Mouse (Mus musculus) frontal cortex, postnatal 14 days (tissue): ENCODE measurements around the gene Igf2bp3.

Experiments
- DNase-seq, 2 experiments: peaks; one replicate each; pipeline ENCODE4 v3.0.0; 2022; ENCODE audit warnings: low spot score in 2 of 2

The Igf2bp3 gene

DNA sequence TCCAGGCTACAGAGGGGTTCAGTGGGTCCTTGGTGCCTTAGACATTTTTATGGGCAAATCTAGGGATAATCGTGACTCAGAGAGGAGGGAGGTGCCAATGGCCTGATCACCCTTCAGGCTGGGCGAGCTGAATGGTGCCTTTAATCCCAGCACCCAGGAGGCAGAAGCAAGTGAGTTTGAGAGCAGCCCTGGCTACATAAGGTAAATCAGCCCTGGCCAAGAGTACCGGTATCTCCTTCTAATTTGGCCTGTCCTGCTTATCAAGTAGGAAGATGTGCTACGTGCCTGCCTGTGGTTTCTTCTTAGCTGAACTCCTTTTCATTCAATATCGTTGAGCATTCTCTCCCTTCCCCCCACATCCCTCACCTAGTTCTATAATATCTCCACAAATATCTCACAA, 78.0 kb downstream of the Igf2bp3 start:
- no peak for DNase-seq

DNA sequence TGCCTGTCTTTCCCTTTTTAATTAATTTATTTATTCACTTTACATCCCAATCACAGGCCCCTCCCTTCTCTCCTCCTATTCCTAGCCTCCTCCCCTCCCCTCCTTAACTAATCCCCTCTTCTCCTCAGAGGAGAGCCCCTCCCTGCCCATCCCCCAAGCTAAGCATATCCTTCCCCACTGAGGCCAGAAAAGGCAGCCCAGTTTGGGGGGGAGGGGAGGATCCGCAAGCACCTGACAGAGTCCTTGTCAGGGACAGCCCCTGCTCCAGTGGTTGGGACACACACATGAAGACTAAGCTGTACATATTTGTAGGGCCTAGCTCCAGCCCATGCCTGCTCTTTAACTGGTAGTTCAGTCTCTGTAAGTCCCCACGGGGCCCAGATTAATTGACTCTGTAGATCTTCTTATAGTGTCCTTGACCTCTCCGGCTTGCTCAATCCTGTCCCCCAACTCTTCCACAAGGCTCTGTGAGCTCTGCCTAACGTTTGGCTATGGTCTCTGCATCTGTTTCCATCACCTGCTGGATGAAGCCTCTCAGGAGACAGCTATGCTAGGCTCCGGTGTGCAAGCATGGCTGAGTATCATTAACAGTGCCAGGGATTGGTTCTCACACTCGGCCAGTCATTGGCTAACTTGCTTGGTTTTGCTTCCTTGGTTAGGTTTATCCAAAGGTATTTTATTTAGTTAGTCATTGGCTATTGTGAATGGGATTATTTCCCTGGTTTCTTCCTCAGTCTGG, 82.2 kb downstream of the Igf2bp3 start:
- no peak for DNase-seq

DNA sequence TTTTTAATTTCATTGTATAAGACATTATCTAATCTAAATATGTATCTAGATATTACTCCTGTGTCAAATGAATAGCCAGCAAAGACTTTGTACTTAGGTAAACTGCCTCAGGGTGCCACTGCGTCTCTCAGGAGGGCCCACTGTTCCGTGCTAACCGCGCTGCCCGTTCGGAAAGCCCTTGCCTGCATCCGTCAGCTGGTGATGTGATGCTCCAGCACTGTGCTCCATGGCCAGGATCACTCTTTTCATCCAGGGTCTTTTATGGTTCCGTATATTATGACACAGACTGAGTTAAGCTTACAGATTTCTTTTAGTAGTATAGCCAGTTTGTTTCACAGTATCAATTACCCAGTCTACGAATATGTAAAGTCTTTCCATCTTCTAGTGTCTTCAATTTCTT, 82.9 kb downstream of the Igf2bp3 start:
- DNase-seq, result no peak

DNA sequence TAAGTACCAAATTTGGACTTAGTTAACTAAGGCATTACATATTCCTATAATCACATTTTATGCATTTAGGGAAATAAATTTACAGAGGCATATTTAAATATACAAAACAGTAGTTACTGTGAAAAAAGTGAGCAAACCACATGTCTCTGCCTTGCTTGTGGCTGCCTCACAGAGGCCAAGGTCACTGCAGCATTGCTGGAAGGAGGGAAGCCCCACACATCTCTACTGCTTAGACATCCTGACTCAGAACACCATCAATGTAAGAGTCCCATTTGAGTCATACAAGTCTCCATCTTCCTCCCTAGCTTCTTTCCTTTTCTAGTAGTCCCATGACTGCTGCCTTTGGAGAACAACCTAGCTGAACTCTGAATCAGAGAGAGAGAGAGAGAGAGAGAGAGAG, 84.4 kb downstream of the Igf2bp3 start:
- DNase-seq, result no peak

DNA sequence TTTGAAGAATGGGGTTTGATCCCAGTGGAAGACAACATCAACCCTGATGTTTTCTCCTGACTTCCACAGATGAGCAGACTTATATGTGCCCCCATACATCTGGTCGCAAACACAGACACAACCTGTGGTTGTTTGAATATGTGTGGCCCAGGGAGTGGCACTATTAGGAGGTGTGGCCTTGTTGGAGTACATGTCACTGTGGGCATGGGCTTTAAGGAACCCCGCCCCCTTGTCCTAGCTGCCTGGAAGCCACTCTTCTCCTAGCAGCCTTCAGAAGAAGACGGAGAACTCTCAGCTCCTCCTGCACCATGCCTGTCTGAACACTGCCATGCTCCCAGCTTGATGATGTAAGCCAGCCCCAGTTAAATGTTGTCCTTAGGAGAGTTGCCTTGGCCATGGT, 94.4 kb downstream of the Igf2bp3 start:
- no peak for DNase-seq

DNA sequence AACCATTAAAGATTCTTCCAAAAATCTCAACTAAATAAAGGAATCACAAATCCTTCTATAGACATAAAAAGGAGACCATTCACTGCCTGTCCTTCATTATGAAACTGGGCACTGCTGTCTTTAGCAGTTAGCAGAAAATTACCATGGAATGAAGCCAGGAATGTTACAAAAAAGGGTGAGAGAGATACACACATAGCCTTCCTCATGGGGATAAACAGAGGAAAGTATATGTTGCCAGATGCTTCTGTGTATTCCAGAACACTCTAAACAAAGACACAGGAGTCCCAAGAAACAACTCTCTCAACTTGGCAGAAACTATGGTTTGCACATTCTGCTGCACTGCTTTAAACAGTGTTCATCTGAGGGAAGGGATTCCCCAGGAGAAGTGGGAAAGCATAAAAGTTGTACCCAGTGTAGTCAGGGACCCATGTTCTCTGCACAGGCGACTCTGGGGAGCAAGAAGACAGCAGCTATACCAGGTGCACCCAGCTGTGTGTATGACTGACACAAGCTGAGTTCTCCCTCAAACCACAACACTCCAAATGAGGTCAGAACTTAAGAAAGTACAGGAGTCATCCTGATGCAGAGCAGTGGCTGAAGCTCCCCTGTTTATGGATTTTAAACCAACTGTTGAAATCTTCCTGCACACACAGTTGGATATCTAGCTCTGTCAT, 95.2 kb downstream of the Igf2bp3 start:
- no peak for DNase-seq

DNA sequence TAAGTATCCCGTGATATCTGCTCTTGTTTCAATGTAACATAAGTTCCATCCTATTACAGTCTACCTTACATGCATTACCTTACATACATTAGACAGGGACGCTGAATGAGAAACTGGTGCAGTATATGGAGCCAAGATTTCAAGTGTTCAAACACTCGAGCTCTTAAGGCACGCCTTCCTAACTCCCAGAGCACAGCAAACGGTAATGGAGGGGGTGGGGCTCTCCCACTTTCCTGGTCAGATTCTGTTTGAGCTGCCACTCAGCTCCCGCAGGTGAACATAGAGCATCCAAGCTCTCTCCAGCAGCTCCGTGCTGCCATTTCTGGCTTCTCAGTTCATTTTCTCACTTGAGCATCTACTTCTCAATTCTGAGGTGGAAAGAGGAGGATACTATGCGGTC, 96.3 kb downstream of the Igf2bp3 start:
- DNase-seq, result no peak

DNA sequence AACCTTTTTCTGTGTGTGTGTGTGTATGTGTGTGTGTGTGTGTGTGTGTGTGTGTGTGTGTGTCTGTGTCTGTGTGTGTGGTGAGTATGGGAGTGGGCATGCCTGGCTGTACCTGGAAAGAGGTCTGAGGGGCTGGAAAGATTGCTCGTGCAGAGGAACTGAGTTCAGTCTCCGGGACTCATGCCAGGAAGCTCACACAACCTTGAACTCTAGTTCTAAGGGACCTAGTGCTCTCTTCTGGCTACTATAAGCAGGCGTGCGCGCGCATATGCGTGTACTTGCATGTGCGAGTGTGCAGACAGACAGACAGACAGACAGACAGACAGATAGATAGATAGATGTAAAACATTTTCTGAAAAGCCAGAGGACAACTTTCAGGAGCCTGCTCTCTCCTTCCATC, 98.5 kb downstream of the Igf2bp3 start:
- no peak for DNase-seq

DNA sequence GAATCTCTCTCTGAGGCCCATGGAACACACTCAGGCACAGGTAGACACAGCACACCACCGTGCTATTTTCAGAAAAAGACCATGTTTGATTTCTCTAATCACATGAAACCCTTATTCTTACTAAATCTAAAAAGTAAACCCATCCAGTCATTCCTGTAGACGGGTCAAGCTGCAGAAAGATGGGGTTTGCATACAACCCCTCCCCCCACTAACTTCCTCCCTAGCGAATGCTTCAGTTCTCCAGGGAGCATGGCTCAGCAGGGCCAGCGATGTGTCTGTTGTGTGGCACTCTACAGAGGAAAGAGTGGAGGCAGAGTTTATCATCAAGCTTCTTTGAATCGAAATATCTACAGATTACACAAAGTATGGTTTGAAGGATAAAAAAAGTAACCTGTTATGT, 99.2 kb downstream of the Igf2bp3 start:
- no peak for DNase-seq

DNA sequence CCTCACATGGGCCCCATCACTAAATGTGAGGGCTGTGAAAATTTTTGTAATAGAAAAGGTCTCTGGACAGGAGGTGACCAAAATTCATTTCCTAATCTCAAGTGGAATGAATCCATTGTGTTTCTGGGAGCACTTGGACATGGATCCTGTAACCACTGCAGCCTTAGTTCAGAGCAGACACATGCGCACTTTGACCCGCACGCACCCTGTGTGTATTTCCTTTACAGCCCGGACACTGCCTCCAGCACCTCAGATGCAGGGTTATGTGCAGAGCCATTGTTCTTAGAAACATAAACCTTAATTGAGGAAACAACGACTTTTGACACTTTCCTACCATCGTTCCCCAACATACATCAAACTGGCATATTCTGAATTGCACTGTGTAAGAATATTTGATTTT, 100.3 kb downstream of the Igf2bp3 start:
- DNase-seq, result no peak

DNA sequence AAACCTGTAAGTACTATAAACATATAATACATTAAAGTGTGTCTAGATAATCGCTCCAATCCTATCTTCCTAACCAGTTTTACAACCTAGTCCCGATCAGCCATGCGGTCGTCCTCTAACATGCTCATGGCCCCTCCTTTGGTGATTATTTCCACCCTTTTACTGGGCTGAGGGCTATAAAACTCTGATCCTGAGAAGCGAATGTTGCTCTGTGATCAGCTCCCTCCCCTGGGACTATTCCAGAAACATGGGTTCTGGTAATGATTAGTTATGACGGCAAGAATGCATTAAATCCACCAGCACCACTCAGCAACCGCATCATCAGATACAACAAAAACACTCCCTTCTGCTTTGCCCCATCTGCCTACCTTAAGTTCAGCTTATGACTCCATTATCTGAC, 100.9 kb downstream of the Igf2bp3 start:
- DNase-seq, result no peak

DNA sequence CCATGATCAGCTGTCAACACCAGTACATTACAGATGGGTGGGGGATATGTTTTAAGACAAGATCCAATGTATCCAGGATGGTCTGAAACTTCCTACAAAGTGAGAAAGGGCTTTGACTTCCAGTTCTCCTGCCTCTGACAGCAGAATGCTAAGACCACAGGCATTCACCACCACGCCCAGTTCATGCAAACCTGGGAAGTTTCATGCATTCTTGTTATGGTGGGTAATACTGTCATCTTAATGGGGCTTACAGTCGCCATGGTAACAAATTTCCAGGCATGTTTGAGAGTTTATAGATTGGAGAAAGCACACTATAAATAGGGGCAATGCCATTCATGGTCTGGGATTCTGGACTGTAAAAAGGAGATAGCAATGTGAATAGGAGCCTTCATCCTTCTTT, 105.6 kb downstream of the Igf2bp3 start:
- no peak for DNase-seq

DNA sequence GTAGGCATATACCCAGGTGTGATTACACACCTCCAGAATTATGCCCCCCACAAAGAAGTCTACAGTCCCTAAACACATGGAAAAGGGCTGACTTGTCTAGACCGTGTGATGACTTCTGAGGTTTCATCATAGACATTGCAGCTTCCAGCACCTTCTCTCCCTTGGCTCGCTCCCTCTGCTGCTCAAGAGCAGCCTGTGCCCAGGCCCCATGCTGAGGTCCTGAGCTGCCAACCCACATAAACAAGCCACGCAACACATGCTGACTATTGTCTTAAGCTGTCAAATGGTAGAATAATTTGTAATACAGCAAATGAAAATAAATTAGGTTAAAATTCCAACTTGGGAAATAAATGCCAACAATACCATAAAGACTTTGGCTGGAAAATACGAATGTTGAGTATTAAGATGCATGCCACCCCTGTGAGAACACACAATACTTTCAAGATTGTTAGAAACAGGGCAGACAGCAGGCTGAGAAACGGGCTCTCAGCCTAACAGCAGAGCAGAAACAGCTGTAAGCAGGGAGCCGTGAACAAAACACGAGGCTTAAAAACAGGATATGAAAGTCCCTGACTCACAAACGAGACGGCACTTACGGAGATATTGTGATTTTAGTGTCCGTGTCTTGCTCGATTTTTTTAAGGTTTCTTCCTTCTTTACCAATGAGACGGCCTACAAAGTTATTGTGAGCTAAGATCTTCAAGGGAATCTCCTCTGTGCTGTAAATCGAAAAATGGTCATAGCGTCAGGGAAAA, 107.8 kb downstream of the Igf2bp3 start:
- no peak for DNase-seq

DNA sequence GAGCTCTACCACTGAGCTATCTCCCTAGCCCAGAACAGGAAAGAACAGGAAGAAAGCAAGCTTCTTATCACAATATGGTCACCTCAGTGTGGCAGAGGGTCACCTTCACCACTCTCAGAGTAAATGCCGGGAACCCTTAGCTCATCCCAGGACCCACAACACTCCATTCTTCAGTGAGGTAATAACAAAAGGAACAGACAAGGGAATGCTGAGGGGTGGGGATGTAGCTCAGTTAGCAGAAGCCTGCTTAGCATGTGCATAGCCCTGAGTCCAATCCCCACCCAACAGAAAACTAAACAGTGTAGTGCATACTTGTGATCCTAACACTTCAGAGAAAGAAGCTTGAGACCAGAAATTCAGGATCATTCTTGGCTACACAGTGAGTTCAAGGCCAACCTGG, 115.7 kb downstream of the Igf2bp3 start:
- DNase-seq, result no peak

DNA sequence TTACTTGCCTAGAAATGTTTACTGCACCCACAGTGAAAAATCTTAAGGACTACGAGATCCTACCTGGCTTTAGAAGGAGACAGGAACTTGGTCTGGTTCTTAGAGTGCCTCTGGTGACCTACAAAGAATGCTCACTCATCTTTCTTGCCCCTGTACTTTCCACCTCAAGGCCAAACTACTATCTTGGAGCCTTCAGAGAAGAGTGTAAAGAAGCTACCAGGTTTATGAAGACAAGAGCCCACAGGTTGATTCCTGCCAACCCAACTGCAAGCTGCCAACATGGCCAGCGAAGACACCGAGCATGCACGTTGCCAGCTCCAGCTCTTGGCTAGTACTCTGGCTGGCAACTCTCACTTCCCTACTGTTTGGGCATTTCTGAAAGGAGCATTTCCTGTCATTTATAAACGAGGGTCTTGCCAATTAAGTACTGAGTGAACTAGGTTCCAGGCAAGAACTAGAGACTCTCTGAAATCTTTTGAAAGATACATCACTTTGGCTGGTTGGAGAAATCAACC, 117.1 kb downstream of the Igf2bp3 start:
- no peak for DNase-seq

DNA sequence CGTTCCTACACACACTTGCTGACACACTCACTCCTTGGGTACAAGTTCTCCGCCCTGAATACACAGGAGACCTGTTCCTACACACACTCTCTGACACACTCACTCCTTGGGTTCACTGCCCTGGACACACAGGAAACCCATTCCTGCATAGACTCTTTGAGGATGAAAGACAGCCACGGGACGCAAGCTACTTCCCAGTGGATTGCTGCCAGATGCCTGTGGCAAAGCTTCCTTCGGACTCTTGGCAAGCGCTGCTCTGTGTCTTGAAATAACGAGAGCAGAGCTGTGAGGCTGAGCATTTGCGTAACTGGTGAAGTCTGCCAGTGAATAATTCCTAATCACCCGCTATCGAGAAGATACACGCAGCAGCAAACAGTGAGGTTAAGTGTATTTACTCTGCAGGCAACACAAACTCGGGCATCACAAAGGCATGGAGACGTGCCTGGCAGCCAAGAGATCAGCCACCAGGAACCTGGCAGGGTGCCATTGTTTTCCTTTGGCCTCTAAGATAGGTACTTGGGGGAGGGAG, 117.8 kb downstream of the Igf2bp3 start:
- peak; percentile 53 for DNase-seq

DNA sequence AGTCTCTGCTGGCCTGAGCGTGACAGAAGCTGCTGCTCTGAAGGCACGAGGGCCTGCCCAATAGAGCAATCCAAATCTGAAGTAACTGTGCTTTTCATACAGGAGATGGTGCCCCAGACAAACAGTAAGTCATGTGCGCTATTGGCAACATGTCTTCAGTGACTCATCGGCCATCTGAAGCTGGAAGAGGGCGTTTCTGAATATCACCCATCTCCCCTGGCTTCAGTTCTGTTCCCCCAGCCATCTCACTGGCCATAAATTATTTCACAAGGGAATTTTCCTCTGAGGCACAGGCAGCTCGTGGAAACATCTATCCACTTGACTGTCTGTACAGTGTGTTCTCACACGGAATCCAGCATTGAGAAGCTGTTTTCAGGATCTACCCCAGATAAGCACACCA, 118.3 kb downstream of the Igf2bp3 start:
- DNase-seq, result no peak

DNA sequence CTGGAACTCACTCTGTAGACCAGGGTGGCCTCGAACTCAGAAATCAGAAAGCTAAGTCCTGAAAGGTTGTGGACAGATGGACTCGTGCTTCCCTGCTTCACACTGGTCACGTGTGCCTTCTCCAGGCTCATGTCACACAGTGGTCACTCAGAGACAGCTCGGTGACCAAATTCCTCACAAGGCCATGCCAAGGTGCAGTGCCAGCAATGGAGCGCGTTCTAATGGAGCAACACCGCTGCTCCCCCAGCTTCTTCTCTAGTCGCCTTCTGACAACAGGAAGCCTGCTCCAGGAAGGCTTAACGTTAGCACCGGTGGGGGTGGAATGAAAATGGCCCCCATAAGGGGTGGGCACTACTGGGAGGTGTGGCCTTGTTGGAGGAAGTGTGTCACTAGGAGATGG, 119.8 kb downstream of the Igf2bp3 start:
- DNase-seq, result no peak

DNA sequence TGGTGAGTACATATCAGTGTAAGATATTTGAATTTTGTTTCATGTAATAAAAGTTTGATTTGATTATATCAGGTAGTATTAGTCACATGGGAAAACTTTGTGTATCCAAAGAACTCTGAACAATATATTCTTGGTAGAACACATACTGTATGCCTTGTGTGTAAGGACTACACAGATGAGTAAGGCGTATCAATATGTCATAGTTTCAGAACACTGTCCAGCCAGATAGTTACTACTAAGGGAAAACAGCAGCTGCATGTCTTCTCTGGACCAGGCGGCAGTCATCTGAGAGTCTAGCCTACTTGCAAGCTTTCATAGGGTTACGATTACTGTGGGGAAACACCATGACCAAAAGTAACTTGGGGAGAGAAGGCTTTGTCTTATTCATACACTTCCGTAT, 131.7 kb downstream of the Igf2bp3 start:
- DNase-seq, result no peak

DNA sequence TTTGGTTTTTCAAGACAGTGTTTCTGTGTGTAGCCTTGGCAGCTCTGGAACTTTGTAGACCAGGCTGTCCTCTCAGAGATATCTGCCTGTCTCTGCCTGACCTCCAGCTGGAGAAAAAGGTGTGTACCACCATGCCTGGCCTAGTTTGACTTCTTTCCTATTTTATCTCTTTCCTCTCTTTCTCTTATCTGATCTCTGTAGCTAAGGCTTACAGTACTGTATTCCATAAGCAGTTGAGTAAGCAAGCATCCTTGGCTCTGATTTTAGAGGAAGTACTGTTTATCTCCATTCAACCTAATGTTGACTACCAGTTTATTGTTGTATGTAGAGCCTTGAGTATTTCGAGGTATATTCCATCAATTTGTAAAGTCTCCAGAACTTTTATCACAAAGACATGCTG, 135.4 kb downstream of the Igf2bp3 start:
- DNase-seq, result no peak

DNA sequence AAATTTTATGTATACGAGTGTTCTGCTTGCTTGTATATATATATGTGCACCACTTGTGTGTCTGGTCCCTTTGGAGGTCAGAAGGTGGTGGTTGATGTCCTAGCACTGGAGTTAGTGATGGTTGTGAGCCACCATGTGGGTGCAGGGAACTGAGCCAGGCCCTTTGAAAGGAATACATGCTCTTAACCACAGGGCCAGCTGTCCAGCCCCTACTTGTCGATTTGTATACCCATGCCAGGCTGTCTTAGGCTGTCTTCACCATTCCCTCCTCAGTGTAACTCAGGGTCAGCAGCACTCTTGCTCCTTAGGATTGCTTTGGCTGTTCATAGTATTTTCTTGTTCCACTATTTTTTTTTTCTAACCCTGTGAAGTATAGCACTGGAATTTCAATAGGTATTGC, 136.9 kb downstream of the Igf2bp3 start:
- DNase-seq, result no peak

DNA sequence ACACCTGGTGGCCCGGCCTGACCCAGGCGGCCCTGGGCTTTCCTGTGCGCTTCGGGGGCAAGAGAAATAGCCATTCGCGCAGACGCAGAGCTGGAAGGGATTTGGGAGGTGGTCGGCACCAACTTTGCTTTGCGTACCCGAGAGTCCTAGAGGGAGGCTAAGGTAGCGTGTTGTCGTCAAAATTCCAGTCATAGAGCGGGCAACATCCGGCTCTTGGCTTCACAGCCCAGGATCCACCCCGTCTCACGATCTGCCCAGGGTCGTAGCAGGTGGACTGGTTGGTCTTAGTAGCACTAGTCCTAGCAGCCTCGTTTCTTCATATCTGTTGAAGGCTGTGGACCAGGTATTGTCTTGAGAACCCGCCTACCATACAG, 140.7 kb downstream of the Igf2bp3 start:
- DNase-seq, result no peak
